Mouse (Mus musculus): Measurements from ENCODE around the gene Acsl6. TPM values are rescaled to one million over a fixed set of nuclear protein-coding genes. Genes with fewer than 3 reads are reported as not detected.
"Not testable (repeated sequence)": the region's sequence is repeated elsewhere in the genome, so short reads cannot be mapped to it uniquely, and the experiment has no call there.

The Acsl6 gene
- total RNA-seq (2017): 2.0 TPM in 1 of 3 replicates, not detected in the others

DNA sequence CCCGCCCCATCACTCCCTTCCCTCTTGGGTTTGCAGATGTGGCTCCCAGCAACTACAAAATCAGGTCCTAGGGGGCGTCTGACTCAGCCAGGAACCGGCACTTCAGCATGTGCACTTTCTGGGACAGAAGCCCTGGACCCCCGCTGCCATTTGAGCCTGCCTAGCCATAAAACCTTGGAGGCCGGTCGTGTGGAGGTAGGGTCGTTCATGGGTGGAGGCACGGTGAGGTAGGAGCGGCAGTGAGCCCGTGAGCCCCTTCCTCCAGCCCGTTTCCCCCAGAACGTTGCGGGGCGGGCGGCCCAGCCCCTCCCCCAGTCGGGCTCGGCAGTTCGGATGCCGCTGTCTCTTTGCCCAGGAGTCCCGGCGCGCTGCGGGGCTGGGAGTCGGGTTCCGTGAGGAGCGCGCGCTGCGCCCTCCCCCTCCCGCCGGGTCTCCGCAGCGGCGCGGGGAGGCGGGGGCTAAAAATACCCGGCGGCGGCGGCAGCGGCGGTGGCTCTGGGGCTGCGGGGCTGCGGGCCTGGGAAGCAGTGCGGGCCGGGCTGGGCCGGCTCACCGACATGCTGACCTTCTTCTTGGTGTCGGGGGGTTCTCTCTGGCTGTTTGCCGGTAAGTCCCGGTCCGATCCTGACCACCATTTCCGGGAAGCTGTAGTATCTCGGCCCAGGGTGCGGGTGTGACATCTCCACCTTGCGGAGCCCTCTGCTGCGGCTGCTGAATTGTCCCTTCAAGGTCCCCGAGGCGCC lies at the start of gene Acsl6:
Gene Acsl6, plus strand, starts transcription at position 71 of the 743 bp plus-strand sequence.
- ATAC-seq (replicated peaks; ENCODE audit: insufficient number of reproducible peaks, low FRiP score, low TSS enrichment, poor library complexity, severe bottlenecking): no peak

DNA sequence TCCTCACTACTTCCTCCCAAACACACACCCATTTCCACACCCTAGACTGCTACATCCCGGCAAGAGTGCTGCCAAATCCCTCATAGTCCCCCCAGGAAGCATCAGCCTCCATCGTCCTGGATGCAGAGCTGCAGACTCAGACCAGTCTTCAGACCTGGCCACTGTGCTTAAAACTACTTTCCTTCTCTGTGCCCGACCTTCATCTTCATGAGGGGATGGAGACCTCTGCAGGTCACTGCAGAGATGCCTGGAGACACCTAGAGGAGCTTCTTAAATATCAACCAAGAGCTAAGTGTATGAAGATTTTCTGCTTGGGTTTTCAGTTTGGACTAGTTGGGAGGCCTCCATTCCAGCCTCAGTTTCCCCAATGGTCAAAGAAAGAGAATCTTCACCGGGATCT lies 49.5 kb upstream of the Acsl6 start:
- no peak for ATAC-seq (replicated peaks; ENCODE audit: insufficient number of reproducible peaks, low FRiP score, low TSS enrichment, poor library complexity, severe bottlenecking)

DNA sequence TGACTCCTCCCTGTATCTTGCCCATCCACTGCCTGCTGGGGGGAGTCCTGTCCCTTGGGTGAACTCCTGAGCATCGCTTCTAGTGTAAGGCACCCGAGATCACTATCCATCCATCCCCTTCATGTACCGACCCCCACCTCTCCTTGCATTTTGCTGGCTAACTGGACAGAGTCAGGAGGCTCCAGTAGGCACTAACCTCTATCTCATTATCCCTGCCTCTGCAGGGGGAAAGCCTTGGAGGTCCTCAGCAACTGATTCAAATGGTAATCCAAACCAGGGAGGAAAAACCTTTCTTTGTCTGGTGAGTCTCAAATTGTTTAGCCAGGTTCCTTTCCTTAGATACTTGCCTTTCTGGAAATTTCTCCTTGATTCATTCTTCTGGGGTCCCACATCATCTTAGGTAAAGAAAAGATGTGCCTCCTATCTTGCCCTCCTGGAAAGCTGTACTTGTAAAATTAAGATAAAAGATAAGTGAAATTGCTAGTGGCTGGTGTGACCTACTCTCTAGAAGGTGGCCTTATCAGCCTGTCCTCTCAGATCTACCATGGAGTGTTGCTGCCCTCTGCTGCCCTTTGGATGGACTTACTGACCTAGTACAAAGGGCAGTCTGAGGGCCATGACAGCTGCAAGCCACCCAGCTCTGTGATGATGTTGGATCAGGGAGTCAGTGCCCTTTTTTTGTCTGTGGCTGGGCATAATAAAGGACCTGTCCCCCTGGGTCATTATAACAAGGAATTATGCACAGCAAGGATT lies 46.8 kb upstream of the Acsl6 start:
- ATAC-seq (replicated peaks; ENCODE audit: insufficient number of reproducible peaks, low FRiP score, low TSS enrichment, poor library complexity, severe bottlenecking): peak; percentile 88

- no peak for ATAC-seq (replicated peaks; ENCODE audit: insufficient number of reproducible peaks, low FRiP score, low TSS enrichment, poor library complexity, severe bottlenecking)
Measured at GRCm38 (mm10) chr11:54263405-54264031, 40.1 kb upstream of the Acsl6 start.

GRCm38 (mm10) chr11:54264542-54264941 lies 39.1 kb upstream of the Acsl6 start:
- peak; percentile 80 for ATAC-seq (replicated peaks; ENCODE audit: insufficient number of reproducible peaks, low FRiP score, low TSS enrichment, poor library complexity, severe bottlenecking)

- no peak for ATAC-seq (replicated peaks; ENCODE audit: insufficient number of reproducible peaks, low FRiP score, low TSS enrichment, poor library complexity, severe bottlenecking)
Measured at GRCm38 (mm10) chr11:54267177-54267576, 36.4 kb upstream of the Acsl6 start, which contains the start of gene Il3. Gene Il3 (minus strand): TSS chr11:54267277.

DNA sequence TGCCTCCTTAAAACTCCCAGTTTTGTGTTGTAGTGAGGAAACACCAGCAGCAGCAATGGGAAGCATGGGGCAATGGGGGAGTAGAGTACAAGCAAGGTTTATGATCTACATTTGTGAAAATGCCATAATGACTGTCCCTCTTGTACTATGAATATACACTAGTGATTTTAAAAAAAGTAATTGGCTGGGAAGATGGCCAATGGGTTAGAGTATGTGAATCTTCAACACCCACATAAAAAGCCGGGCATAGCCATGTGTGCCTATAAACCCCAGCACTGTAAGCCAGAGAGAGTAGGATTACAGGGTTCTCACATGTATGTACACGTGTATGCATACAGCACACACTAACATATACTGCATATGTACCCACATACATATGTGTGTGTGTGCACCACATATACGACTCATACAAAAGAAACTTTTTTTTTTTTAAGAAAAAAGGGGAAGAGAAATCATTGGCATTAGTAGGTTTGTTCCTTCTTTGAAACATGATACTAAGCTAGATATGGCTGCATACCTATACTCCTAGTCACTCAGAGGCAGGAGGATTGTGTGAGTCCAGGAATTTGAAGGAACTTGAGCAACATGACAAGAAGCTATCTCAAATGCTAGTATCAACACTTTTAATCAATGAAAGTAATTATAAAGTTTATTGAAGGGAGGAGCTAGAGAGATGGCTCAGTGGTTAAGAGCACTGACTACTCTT lies 34.3 kb upstream of the Acsl6 start:
- no peak for ATAC-seq (replicated peaks; ENCODE audit: insufficient number of reproducible peaks, low FRiP score, low TSS enrichment, poor library complexity, severe bottlenecking)

DNA sequence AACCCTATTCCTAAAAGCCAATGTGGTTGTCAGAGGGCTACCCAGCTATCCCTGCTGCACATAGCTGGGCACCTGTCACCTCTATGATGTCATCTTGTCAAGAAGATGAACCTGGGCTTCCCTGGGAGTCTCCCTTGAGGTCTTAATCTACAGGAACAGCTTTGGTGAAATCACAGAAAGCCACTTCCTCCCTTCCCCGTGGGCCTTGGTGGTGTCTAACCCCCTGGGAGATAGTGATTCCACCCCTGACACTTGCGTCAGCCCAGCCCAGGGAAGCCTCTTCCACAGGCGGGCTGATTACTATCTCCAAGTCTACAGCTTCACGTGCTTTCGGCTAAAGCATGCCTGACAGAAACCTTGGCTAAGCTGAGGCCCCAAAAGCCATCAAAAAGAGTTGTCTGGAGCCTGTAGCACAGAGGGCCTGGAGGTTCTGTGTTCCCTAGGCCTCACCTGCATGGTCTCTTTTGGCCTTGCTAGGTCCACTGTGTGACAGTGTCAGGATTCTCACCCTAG lies 32.1 kb upstream of the Acsl6 start:
- ATAC-seq (replicated peaks; ENCODE audit: insufficient number of reproducible peaks, low FRiP score, low TSS enrichment, poor library complexity, severe bottlenecking): no peak

GRCm38 (mm10) chr11:54287821-54288453 lies 15.7 kb upstream of the Acsl6 start:
- no peak for ATAC-seq (replicated peaks; ENCODE audit: insufficient number of reproducible peaks, low FRiP score, low TSS enrichment, poor library complexity, severe bottlenecking)

GRCm38 (mm10) chr11:54292163-54292562 lies 11.4 kb upstream of the Acsl6 start:
- ATAC-seq (replicated peaks; ENCODE audit: insufficient number of reproducible peaks, low FRiP score, low TSS enrichment, poor library complexity, severe bottlenecking): no peak

DNA sequence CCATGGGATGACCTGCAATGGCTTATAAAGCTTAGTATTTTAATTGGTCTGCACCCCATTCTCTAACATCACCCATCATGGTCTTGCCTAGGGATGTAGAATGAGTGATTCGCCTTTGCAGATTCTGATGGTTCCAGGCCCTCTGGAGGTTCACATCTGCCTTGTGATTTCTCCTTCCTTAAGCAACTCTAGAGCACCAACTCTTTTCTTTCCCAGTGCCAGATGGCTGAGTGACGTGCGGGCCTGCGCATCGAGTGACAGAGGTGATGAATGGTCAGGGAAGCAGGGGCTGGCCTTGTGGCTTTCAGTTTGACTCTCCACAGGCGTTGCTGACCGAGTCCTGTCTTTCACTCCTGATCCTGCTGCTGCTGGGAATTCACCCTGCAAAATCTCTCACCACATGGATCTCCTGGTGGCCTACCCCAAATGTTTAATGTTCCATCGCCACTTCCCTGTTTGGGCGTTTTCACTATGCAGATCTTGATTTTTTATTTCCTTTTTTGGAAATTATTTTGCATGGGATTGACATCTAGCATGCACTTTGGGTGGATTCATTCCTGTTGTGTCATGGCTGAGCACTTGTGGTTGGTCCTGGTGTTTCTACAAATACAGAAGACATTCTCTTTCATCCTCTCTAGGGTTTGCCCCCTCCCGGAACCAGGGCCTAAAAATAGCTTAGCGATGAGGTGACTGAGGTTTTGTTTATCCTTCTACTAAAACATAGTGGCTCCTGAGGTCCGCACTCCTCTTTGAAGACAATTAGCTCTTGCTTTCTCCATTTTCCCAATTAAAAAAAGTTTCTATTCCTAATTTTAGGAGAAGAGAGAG lies 9.4 kb upstream of the Acsl6 start:
- ATAC-seq (replicated peaks; ENCODE audit: insufficient number of reproducible peaks, low FRiP score, low TSS enrichment, poor library complexity, severe bottlenecking): no peak

DNA sequence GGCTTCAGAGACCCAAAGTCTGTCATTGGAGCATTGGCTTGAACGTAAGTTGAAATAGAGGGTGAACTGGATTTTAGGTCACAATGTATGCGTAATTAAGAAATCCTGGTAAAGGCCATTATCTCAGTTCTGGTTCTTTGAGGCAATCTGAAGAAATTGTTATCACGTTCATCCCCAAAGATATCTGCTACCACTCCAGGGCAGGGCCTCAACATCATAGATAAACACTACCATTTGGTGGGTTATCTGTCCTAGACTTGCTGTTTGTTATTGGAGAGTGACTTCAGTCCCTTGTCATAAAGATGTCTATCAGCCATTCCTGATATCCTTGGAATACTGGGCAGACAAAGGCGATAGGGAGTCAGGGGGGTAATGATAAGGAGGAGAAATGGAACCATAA lies 7.6 kb upstream of the Acsl6 start:
- ATAC-seq (replicated peaks; ENCODE audit: insufficient number of reproducible peaks, low FRiP score, low TSS enrichment, poor library complexity, severe bottlenecking): no peak

- no peak for ATAC-seq (replicated peaks; ENCODE audit: insufficient number of reproducible peaks, low FRiP score, low TSS enrichment, poor library complexity, severe bottlenecking)
Measured at GRCm38 (mm10) chr11:54296734-54297133, 6.9 kb upstream of the Acsl6 start.

- ATAC-seq (replicated peaks; ENCODE audit: insufficient number of reproducible peaks, low FRiP score, low TSS enrichment, poor library complexity, severe bottlenecking): not testable (repeated sequence)
Measured at GRCm38 (mm10) chr11:54297471-54297870, 6.1 kb upstream of the Acsl6 start.

DNA sequence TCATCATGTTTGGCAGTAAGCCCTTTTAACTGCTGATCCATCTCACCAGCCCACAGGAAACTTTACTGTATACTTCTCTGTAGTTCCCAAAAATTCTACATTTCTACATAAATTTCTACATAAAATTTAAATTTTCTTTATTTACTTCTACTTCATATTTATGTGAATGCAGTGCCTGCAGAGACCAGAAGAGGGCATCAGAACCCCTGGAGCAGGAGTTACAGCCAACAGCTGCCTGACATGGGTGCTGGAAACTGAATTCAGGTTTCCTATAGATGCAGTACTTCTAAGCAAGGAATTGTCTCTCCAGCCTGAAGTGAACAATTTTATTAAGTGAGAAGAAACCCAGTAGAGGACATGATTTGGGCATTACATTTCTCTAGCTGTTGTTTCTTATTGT lies 4.8 kb upstream of the Acsl6 start:
- ATAC-seq (replicated peaks; ENCODE audit: insufficient number of reproducible peaks, low FRiP score, low TSS enrichment, poor library complexity, severe bottlenecking): no peak

DNA sequence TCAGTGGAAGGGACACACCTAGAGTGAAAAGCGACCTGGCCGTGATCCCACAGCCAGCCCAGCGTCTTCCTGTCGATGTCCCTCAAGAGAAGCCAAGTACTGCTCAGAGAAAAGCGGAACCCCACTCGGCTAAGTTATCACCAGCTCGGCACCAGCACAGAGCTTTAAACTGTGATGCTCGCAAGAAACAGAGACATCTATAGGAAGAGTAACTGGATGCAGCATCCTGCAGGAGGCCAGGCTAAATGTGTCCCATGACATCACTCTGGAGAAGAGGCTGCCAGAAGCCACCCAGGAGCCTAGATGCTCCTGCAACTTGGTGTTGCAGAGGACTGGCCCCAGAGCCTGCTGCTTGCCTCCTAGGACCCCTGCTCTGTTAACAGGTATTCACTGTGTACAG lies 1.6 kb upstream of the Acsl6 start:
- no peak for ATAC-seq (replicated peaks; ENCODE audit: insufficient number of reproducible peaks, low FRiP score, low TSS enrichment, poor library complexity, severe bottlenecking)

- no peak for ATAC-seq (replicated peaks; ENCODE audit: insufficient number of reproducible peaks, low FRiP score, low TSS enrichment, poor library complexity, severe bottlenecking)
Measured at GRCm38 (mm10) chr11:54302606-54303005, 992 bp upstream of the Acsl6 start.

All from monocyte, adult 5-6 weeks (primary cell).